Mouse (Mus musculus): Measurements from ENCODE around the gene Abr.

DNA sequence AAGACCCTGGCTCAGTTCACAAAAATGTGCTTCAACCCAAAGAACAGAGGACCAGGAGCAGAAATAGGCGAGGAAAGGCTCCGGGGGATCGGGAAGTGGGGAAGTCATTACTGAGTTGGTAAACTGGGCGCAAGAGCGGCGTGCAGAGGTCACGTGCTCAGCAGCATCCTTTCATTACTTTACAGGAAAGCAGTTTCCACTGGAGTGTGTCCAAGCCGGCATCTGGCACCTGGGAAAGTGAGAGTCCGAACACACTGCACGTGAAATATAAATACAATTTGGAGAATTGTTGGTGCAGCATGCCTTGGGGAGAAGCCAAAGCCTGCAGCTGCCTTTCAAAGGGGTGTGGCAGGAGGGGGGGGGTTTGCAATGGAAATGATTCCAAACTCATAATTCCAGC is 220.7 kb downstream of the Abr start:
- no peak for TF ChIP-seq CTCF (IDR thresholded peaks at IDR 0.05; ENCODE audit: low read depth, low read length)
- no peak for TF ChIP-seq POLR2A (IDR thresholded peaks at IDR 0.05; ENCODE audit: insufficient read depth, low read length)
- no peak for TF ChIP-seq EP300 (IDR thresholded peaks at IDR 0.05; ENCODE audit: insufficient read depth, low read depth, low read length)
